Mouse (Mus musculus) cerebellum, adult 2 months (tissue): ENCODE results near the gene Ap3m1.

Experiments used
- CTCF ChIP-seq: fragments of 200-500 bp; IDR thresholded peaks from 2 replicates; pipeline ENCODE4 v1.5.1; 2011; ENCODE audit warnings: low read depth, mild to moderate bottlenecking, control low read depth, low read length, moderate library complexity, borderline replicate concordance; ENCODE audit not compliant: insufficient read depth
- POLR2A ChIP-seq: fragments of 200-500 bp; IDR thresholded peaks from 2 replicates; pipeline ENCODE4 v1.6.1; 2011; ENCODE audit warnings: low read length, control low read depth, borderline replicate concordance; ENCODE audit not compliant: insufficient read depth

- TF ChIP-seq CTCF (no peak), POLR2A (no peak)
Measured at GRCm38 (mm10) chr14:21078511-21078910, 26.2 kb upstream of the Ap3m1 start.
